Mouse (Mus musculus) induced T-regulatory cell, adult 2 months (primary cell): ENCODE results near the gene Serinc5.

Experiments used
- DNase-seq: peaks from one replicate; pipeline ENCODE4 v3.0.0-alpha.2; 2012; ENCODE audit warnings: low read depth

The Serinc5 gene

GRCm38 (mm10) chr13:92705016-92705535 is 94.2 kb downstream of the Serinc5 start:
- DNase-seq, result no peak

GRCm38 (mm10) chr13:92706342-92707061 is 95.6 kb downstream of the Serinc5 start:
- DNase-seq, result no peak

GRCm38 (mm10) chr13:92707941-92708340 is 97.0 kb downstream of the Serinc5 start:
- DNase-seq, result no peak

- DNase-seq, result no peak
Measured at GRCm38 (mm10) chr13:92708466-92708865, 97.6 kb downstream of the Serinc5 start.

GRCm38 (mm10) chr13:92709535-92709934 is 98.6 kb downstream of the Serinc5 start:
- no peak for DNase-seq

GRCm38 (mm10) chr13:92710361-92710760 is 99.5 kb downstream of the Serinc5 start:
- no peak for DNase-seq

- no peak for DNase-seq
Measured at GRCm38 (mm10) chr13:92711821-92712220, 100.9 kb downstream of the Serinc5 start.

GRCm38 (mm10) chr13:92712619-92713018 is 101.7 kb downstream of the Serinc5 start:
- DNase-seq, result no peak

GRCm38 (mm10) chr13:92717851-92718665 is 107.2 kb downstream of the Serinc5 start:
- no peak for DNase-seq

GRCm38 (mm10) chr13:92721006-92721405 is 110.1 kb downstream of the Serinc5 start:
- no peak for DNase-seq

GRCm38 (mm10) chr13:92722389-92722788 is 111.5 kb downstream of the Serinc5 start:
- DNase-seq, result peak; percentile 41

GRCm38 (mm10) chr13:92729811-92730210 is 118.9 kb downstream of the Serinc5 start:
- DNase-seq, result no peak

GRCm38 (mm10) chr13:92731811-92732210 is 120.9 kb downstream of the Serinc5 start:
- DNase-seq, result no peak

GRCm38 (mm10) chr13:92732836-92733235 is 121.9 kb downstream of the Serinc5 start:
- DNase-seq, result no peak

GRCm38 (mm10) chr13:92733252-92733651 is 122.4 kb downstream of the Serinc5 start:
- peak; percentile 62 for DNase-seq

- no peak for DNase-seq
Measured at GRCm38 (mm10) chr13:92733741-92734140, 122.8 kb downstream of the Serinc5 start.

GRCm38 (mm10) chr13:92735693-92736092 is 124.8 kb downstream of the Serinc5 start:
- no peak for DNase-seq

- no peak for DNase-seq
Measured at GRCm38 (mm10) chr13:92736516-92737300, 125.8 kb downstream of the Serinc5 start.

GRCm38 (mm10) chr13:92738821-92739220 is 127.9 kb downstream of the Serinc5 start:
- no peak for DNase-seq

- DNase-seq, result no peak
Measured at GRCm38 (mm10) chr13:92739858-92740257, 129.0 kb downstream of the Serinc5 start.

GRCm38 (mm10) chr13:92740671-92741270 is 129.9 kb downstream of the Serinc5 start:
- DNase-seq, result peak; percentile 68

- no peak for DNase-seq
Measured at GRCm38 (mm10) chr13:92742886-92743285, 132.0 kb downstream of the Serinc5 start.
